Mouse (Mus musculus): ENCODE data around the gene Gm33543. TPM values are rescaled to one million over a fixed set of nuclear protein-coding genes. Genes with fewer than 3 reads are reported as not detected.

The Gm33543 gene
- polyA plus RNA-seq, 1 experiment from 2014 or later = not detected

DNA sequence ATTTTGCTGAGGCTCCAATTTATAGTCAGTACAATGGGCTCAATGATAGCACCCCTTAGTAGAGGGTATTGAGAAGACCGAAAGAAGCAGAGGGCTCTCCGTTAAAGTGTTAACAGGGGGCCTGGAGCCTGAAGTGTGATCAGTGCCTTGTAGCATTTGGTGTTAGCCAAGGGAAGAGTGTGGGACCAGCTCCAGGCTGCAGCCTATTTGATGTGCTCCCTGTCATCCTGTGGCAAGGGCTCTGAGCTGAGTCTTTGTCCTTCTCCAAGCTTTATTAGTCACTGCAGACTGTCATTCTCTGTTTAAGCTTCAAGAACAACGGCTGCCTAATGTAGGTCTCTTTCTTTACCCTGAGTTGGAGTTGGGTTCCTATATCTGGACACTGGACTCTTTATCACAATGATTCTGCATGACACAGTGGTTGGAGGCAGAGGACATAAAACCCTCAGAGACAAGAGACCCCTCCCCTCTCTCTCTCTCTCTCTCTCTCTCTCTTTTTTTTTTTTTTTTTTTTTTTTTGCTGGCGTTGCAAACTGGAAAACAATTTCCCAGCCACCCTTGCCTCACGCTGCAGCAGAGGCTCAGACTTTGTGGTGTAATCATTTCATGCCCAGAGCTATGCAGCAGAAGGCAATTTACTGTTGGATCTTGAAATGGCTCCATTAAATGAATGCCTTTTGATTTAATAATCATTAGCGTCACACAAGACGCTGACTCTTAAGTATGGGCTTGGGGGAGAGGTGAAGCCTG is 41.9 kb downstream of the Gm33543 start:
- no peak for ATAC-seq
- Histone ChIP-seq H3K4me3 (ENCODE audit: low read depth, low read length) (no peak overlapping the region), H3K9me3 (ENCODE audit: control insufficient read depth) (no peaks in the 10 kb centered on the region), H3K27ac (ENCODE audit: low read depth, low read length) (no peak overlapping the region), H3K4me1 (replicated peaks; ENCODE audit: control insufficient read depth, insufficient read depth, low read length) (no peaks in the 10 kb centered on the region), H3K4me2 (replicated peaks; ENCODE audit: low read depth) (no peak overlapping the region), H3K9ac (ENCODE audit: low read depth, low read length) (no peak overlapping the region), H3K36me3 (ENCODE audit: control insufficient read depth, insufficient read depth) (no peaks in the 10 kb centered on the region), H3K27me3 (replicated peaks; ENCODE audit: control insufficient read depth, insufficient read depth, low read length) (no peaks in the 10 kb centered on the region)
- 72% methylated on average over 7 of the region's 7 CpGs for WGBS
- no peak for TF ChIP-seq CTCF (IDR thresholded peaks at IDR 0.05; ENCODE audit: low read depth)

DNA sequence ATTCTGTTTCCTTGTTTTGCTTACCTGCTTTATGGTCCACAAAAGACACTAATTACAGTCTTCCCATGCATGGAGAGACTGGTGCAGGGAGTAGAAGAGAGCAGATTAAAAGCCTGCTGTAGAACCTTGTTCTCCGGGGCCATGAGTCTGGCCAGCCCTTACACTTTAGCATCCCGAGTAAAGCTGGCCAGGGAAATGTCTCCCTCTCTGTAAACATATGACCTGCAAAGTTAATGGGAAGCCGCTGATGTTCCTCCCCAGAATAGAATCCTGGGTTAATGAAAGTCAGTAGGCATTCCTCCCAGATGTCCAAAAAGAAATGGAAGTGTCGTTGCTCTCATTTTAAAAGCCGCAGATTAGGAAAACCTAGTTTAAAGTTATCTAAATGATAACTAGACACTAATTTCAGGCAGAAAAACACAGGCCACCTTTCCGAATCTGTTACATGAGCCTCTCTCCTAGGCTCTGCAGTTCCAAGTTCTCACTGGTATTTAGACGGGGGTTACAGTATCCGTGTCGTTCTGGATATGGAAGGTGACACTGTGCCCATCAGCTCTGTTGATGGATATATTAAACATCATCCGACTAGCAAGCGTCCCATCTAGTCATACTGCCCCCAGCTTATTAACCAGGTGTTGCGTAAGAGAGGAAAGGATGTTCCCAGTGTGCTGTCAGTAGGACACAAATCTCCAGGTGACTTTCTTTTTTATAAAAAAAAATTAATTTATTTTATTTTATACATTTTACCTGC is 44.9 kb downstream of the Gm33543 start:
- Histone ChIP-seq H3K4me1 (replicated peaks; ENCODE audit: control insufficient read depth, insufficient read depth, low read length) (no peaks in the 10 kb centered on the region), H3K9ac (ENCODE audit: low read depth, low read length) (no peak overlapping the region), H3K36me3 (ENCODE audit: control insufficient read depth, insufficient read depth) (no peaks in the 10 kb centered on the region), H3K27me3 (replicated peaks; ENCODE audit: control insufficient read depth, insufficient read depth, low read length) (no peaks in the 10 kb centered on the region), H3K27ac (ENCODE audit: low read depth, low read length) (no peak overlapping the region), H3K9me3 (ENCODE audit: control insufficient read depth) (no peaks in the 10 kb centered on the region), H3K4me3 (ENCODE audit: low read depth, low read length) (no peak overlapping the region), H3K4me2 (replicated peaks; ENCODE audit: low read depth) (no peak overlapping the region)
- no peak for TF ChIP-seq CTCF (IDR thresholded peaks at IDR 0.05; ENCODE audit: low read depth)
- WGBS = 85% methylated on average over 12 of the region's 12 CpGs
- no peak for ATAC-seq

GRCm38 (mm10) chr10:95795500-95795899 is 47.2 kb downstream of the Gm33543 start:
- Histone ChIP-seq H3K4me3 (ENCODE audit: low read depth, low read length) (no peak overlapping the region), H3K4me1 (replicated peaks; ENCODE audit: control insufficient read depth, insufficient read depth, low read length) (no peaks in the 10 kb centered on the region), H3K27ac (ENCODE audit: low read depth, low read length) (no peak overlapping the region), H3K9me3 (ENCODE audit: control insufficient read depth) (no peaks in the 10 kb centered on the region), H3K4me2 (replicated peaks; ENCODE audit: low read depth) (no peak overlapping the region), H3K27me3 (replicated peaks; ENCODE audit: control insufficient read depth, insufficient read depth, low read length) (no peaks in the 10 kb centered on the region), H3K36me3 (ENCODE audit: control insufficient read depth, insufficient read depth) (no peaks in the 10 kb centered on the region), H3K9ac (ENCODE audit: low read depth, low read length) (no peak overlapping the region)
- 87% methylated on average over 4 of the region's 4 CpGs for WGBS
- no peak for TF ChIP-seq CTCF (IDR thresholded peaks at IDR 0.05; ENCODE audit: low read depth)
- ATAC-seq = no peak

DNA sequence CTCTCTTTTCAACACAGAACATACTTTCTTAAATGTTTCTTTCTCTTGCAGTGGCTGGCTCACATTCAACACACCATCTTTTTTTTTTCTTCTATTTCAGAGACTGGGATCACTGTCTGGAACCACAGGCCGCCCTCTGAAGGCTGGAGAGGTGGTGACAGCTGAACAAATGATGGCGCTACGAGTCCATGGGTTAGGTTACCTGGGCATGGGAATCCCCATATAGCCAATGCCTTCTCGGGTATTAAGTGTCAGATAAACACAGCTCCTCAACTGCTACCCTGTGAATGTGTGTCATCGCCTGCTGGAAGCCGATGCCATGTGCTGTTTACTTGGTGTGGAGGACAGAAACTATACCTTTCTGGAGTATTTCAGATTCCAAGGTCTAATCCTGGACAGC is 48.0 kb downstream of the Gm33543 start:
- no peaks in the 10 kb centered on the region for H3K9me3 ChIP-seq (ENCODE audit: control insufficient read depth)
- H3K4me2 ChIP-seq (replicated peaks; ENCODE audit: low read depth) = no peak overlapping the region
- 90% methylated on average over 6 of the region's 6 CpGs for WGBS
- ATAC-seq = no peak
- TF ChIP-seq CTCF (IDR thresholded peaks at IDR 0.05; ENCODE audit: low read depth) = no peak
- H3K27ac ChIP-seq (ENCODE audit: low read depth, low read length) = no peak overlapping the region
- H3K27me3 ChIP-seq (replicated peaks; ENCODE audit: control insufficient read depth, insufficient read depth, low read length) = no peaks in the 10 kb centered on the region
- no peaks in the 10 kb centered on the region for H3K4me1 ChIP-seq (replicated peaks; ENCODE audit: control insufficient read depth, insufficient read depth, low read length)
- no peak overlapping the region for H3K4me3 ChIP-seq (ENCODE audit: low read depth, low read length)
- H3K9ac ChIP-seq (ENCODE audit: low read depth, low read length) = no peak overlapping the region
- no peaks in the 10 kb centered on the region for H3K36me3 ChIP-seq (ENCODE audit: control insufficient read depth, insufficient read depth)

- Histone ChIP-seq H3K4me3 (ENCODE audit: low read depth, low read length) (no peak overlapping the region), H3K27ac (ENCODE audit: low read depth, low read length) (no peak overlapping the region), H3K36me3 (ENCODE audit: control insufficient read depth, insufficient read depth) (no peaks in the 10 kb centered on the region), H3K9me3 (ENCODE audit: control insufficient read depth) (no peaks in the 10 kb centered on the region), H3K4me1 (replicated peaks; ENCODE audit: control insufficient read depth, insufficient read depth, low read length) (no peaks in the 10 kb centered on the region), H3K4me2 (replicated peaks; ENCODE audit: low read depth) (no peak overlapping the region), H3K9ac (ENCODE audit: low read depth, low read length) (no peak overlapping the region), H3K27me3 (replicated peaks; ENCODE audit: control insufficient read depth, insufficient read depth, low read length) (no peaks in the 10 kb centered on the region)
- no peak for ATAC-seq
- WGBS = 79% methylated on average over 8 of the region's 8 CpGs
- no peak for TF ChIP-seq CTCF (IDR thresholded peaks at IDR 0.05; ENCODE audit: low read depth)
Observed at GRCm38 (mm10) chr10:95791427-95791804, 51.3 kb downstream of the Gm33543 start.

GRCm38 (mm10) chr10:95790771-95791426 is 51.8 kb downstream of the Gm33543 start:
- H3K27ac ChIP-seq (ENCODE audit: low read depth, low read length) = no peak overlapping the region
- TF ChIP-seq CTCF (IDR thresholded peaks at IDR 0.05; ENCODE audit: low read depth) = no peak
- no peak overlapping the region for H3K9ac ChIP-seq (ENCODE audit: low read depth, low read length)
- H3K4me1 ChIP-seq (replicated peaks; ENCODE audit: control insufficient read depth, insufficient read depth, low read length) = no peaks in the 10 kb centered on the region
- H3K4me2 ChIP-seq (replicated peaks; ENCODE audit: low read depth) = no peak overlapping the region
- H3K36me3 ChIP-seq (ENCODE audit: control insufficient read depth, insufficient read depth) = no peaks in the 10 kb centered on the region
- no peaks in the 10 kb centered on the region for H3K27me3 ChIP-seq (replicated peaks; ENCODE audit: control insufficient read depth, insufficient read depth, low read length)
- H3K9me3 ChIP-seq (ENCODE audit: control insufficient read depth) = no peaks in the 10 kb centered on the region
- no peak for ATAC-seq
- 73% methylated on average over 15 of the region's 15 CpGs for whole genome bisulfite sequencing
- H3K4me3 ChIP-seq (ENCODE audit: low read depth, low read length) = no peak overlapping the region
